Mouse (Mus musculus) left cerebral cortex, adult 9 months (tissue): ENCODE data around the gene Fgfr2.
A peak's percentile ranks its signal among the peaks of the same experiment; 100 is the strongest.

Source experiments
- DNase-seq, 2 experiments: peaks; one replicate each; pipeline ENCODE4 v3.0.0; 2022; ENCODE audit warnings: low spot score in 2 of 2

Fgfr2 gene

GRCm38 (mm10) chr7:133008663-133009062 is 114.5 kb downstream of the Fgfr2 start:
- DNase-seq = no peak

GRCm38 (mm10) chr7:133007343-133007742 is 115.8 kb downstream of the Fgfr2 start:
- no peak for DNase-seq

GRCm38 (mm10) chr7:133005772-133006171 is 117.4 kb downstream of the Fgfr2 start:
- DNase-seq = no peak

GRCm38 (mm10) chr7:133003421-133003820 is 119.7 kb downstream of the Fgfr2 start:
- peak; percentile 50 to 90 for DNase-seq

GRCm38 (mm10) chr7:133002271-133002670 is 120.9 kb downstream of the Fgfr2 start:
- no peak for DNase-seq

- no peak for DNase-seq
These were observed 121.8 kb downstream of the Fgfr2 start for GRCm38 (mm10) chr7:133001388-133001787.

- DNase-seq = no peak
These were observed 124.1 kb downstream of the Fgfr2 start for GRCm38 (mm10) chr7:132999061-132999460.

- DNase-seq = no peak
These were observed 124.5 kb downstream of the Fgfr2 start for GRCm38 (mm10) chr7:132998639-132999038.

- peak in 1 of 2 experiments; percentile 44 for DNase-seq
These were observed 126.8 kb downstream of the Fgfr2 start for GRCm38 (mm10) chr7:132996391-132996790.

- no peak for DNase-seq
These were observed 128.4 kb downstream of the Fgfr2 start for GRCm38 (mm10) chr7:132994628-132995191.

GRCm38 (mm10) chr7:132994120-132994519 is 129.0 kb downstream of the Fgfr2 start:
- DNase-seq = no peak

- DNase-seq = no peak
These were observed 130.1 kb downstream of the Fgfr2 start for GRCm38 (mm10) chr7:132992967-132993615.

GRCm38 (mm10) chr7:132991240-132991900 is 131.8 kb downstream of the Fgfr2 start:
- no peak for DNase-seq

- no peak for DNase-seq
These were observed 133.3 kb downstream of the Fgfr2 start for GRCm38 (mm10) chr7:132989839-132990238.

GRCm38 (mm10) chr7:132982639-132983038 is 140.5 kb downstream of the Fgfr2 start:
- DNase-seq = no peak

- DNase-seq = no peak
These were observed 145.2 kb downstream of the Fgfr2 start for GRCm38 (mm10) chr7:132977981-132978380.

- DNase-seq = no peak
These were observed 147.1 kb downstream of the Fgfr2 start for GRCm38 (mm10) chr7:132976079-132976478.

- DNase-seq = no peak
These were observed 151.1 kb downstream of the Fgfr2 start for GRCm38 (mm10) chr7:132972079-132972478.

GRCm38 (mm10) chr7:132965707-132966106 is 157.4 kb downstream of the Fgfr2 start:
- DNase-seq = no peak

GRCm38 (mm10) chr7:132964395-132964794 is 158.8 kb downstream of the Fgfr2 start:
- no peak for DNase-seq

GRCm38 (mm10) chr7:132950613-132951012 is 172.5 kb downstream of the Fgfr2 start:
- no peak for DNase-seq

- no peak for DNase-seq
These were observed 173.2 kb downstream of the Fgfr2 start for GRCm38 (mm10) chr7:132949968-132950367.

- DNase-seq = no peak
These were observed 182.6 kb downstream of the Fgfr2 start for GRCm38 (mm10) chr7:132940569-132940968.
